Mouse (Mus musculus) spleen, adult 12 weeks (tissue): ENCODE measurements around the gene 4931423N10Rik.
"Not testable (repeated sequence)": the region's sequence is repeated elsewhere in the genome, so short reads cannot be mapped to it uniquely, and the experiment has no call there.

Experiments
- DNase-seq: peaks from one replicate; pipeline ENCODE4 v3.0.0; 2022; ENCODE audit warnings: low spot score

4931423N10Rik gene

GRCm38 (mm10) chr2:23207070-23207526 lies at the start of gene 4931423N10Rik:
Gene 4931423N10Rik (plus strand): TSS chr2:23207476.
- no peak for DNase-seq

- no peak for DNase-seq
These were observed 35.0 kb upstream of the 4931423N10Rik start for GRCm38 (mm10) chr2:23172305-23172704.

GRCm38 (mm10) chr2:23194366-23194765 lies 12.9 kb upstream of the 4931423N10Rik start:
- DNase-seq: no peak

GRCm38 (mm10) chr2:23201034-23201433 lies 6.2 kb upstream of the 4931423N10Rik start:
- no peak for DNase-seq

- no peak for DNase-seq
These were observed 4.2 kb upstream of the 4931423N10Rik start for GRCm38 (mm10) chr2:23202900-23203670.

- DNase-seq: no peak
These were observed 6.4 kb downstream of the 4931423N10Rik start for GRCm38 (mm10) chr2:23213661-23214060.

GRCm38 (mm10) chr2:23225199-23225598 lies 17.9 kb downstream of the 4931423N10Rik start:
- DNase-seq: no peak

GRCm38 (mm10) chr2:23228463-23228862 lies 21.2 kb downstream of the 4931423N10Rik start:
- DNase-seq: no peak

GRCm38 (mm10) chr2:23234065-23234773 lies 26.9 kb downstream of the 4931423N10Rik start:
- DNase-seq: no peak

GRCm38 (mm10) chr2:23290991-23291390 lies 83.7 kb downstream of the 4931423N10Rik start:
- DNase-seq: not testable (repeated sequence)

- no peak for DNase-seq
These were observed 107.6 kb downstream of the 4931423N10Rik start for GRCm38 (mm10) chr2:23314869-23315268.
